Mouse (Mus musculus) retina, embryonic 14.5 days (tissue): ENCODE results near the gene Clasp2.
A peak's percentile ranks its signal among the peaks of the same experiment; 100 is the strongest.
"Not testable (repeated sequence)": the region's sequence is repeated elsewhere in the genome, so short reads cannot be mapped to it uniquely, and the experiment has no call there.

ENCODE experiments used
- DNase-seq: peaks from one replicate; pipeline ENCODE4 v3.0.0-alpha.2; 2015; ENCODE audit warnings: low spot score

Clasp2 gene

GRCm38 (mm10) chr9:113741108-113741636 lies at the start of gene Clasp2:
TSS of gene Clasp2 (plus strand) at chr9:113741473.
- DNase-seq: peak; percentile 86

- DNase-seq: no peak
These were observed 39.7 kb upstream of the Clasp2 start for GRCm38 (mm10) chr9:113701441-113702160.

GRCm38 (mm10) chr9:113706108-113706507 lies 35.2 kb upstream of the Clasp2 start:
- DNase-seq: no peak

GRCm38 (mm10) chr9:113706841-113707240 lies 34.4 kb upstream of the Clasp2 start:
- no peak for DNase-seq

- DNase-seq: peak; percentile 92
These were observed 33.6 kb upstream of the Clasp2 start, which contains the start of gene Pdcd6ip for GRCm38 (mm10) chr9:113707481-113708360. TSS of gene Pdcd6ip (minus strand) at chr9:113708259.

GRCm38 (mm10) chr9:113708361-113709280 lies 32.7 kb upstream of the Clasp2 start:
- DNase-seq: no peak

GRCm38 (mm10) chr9:113710871-113711270 lies 30.4 kb upstream of the Clasp2 start:
- no peak for DNase-seq

- DNase-seq: peak; percentile 66
These were observed 22.2 kb upstream of the Clasp2 start for GRCm38 (mm10) chr9:113719063-113719462.

GRCm38 (mm10) chr9:113724646-113725045 lies 16.6 kb upstream of the Clasp2 start:
- no peak for DNase-seq

- DNase-seq: not testable (repeated sequence)
These were observed 15.7 kb upstream of the Clasp2 start for GRCm38 (mm10) chr9:113725609-113726008.

GRCm38 (mm10) chr9:113726131-113726530 lies 15.1 kb upstream of the Clasp2 start:
- no peak for DNase-seq

GRCm38 (mm10) chr9:113726991-113727680 lies 14.1 kb upstream of the Clasp2 start:
- DNase-seq: no peak

- DNase-seq: no peak
These were observed 9.7 kb upstream of the Clasp2 start for GRCm38 (mm10) chr9:113731540-113731939.

- no peak for DNase-seq
These were observed 5.4 kb upstream of the Clasp2 start for GRCm38 (mm10) chr9:113735920-113736319.

GRCm38 (mm10) chr9:113738021-113738420 lies 3.3 kb upstream of the Clasp2 start:
- DNase-seq: no peak

GRCm38 (mm10) chr9:113738941-113739340 lies 2.3 kb upstream of the Clasp2 start:
- no peak for DNase-seq

- peak; percentile 62 for DNase-seq
These were observed 414 bp downstream of the Clasp2 start for GRCm38 (mm10) chr9:113741637-113742137.

GRCm38 (mm10) chr9:113742361-113742794 lies 1.1 kb downstream of the Clasp2 start:
- peak; percentile 62 for DNase-seq

GRCm38 (mm10) chr9:113743291-113743690 lies 2.0 kb downstream of the Clasp2 start:
- DNase-seq: peak; percentile 31

GRCm38 (mm10) chr9:113749356-113749755 lies 8.1 kb downstream of the Clasp2 start:
- no peak for DNase-seq
